9 mouse cellular contexts compared by ENCODE assay signal in genomic region chr1:183072263-183073050, GRCm38 (mm10).
DNase-seq lines count a peak whose midpoint lies in the region; ATAC-seq and TF ChIP-seq lines count a peak whose summit lies in the region.
"Had no signal": no experiment of that assay in that cellular context is flagged by ENCODE, and none has a peak within 500 bp of the region (broad histone marks: within the 10 kb centered on the region; RNA-seq: fewer than 3 reads in every experiment).

No protein-coding gene starts in this region.

- no peaks in the 10 kb centered on the region for H3K36me3 ChIP-seq in heart, embryonic 15.5 days
- H3K36me3 ChIP-seq in stomach, embryonic 15.5 days: no peaks in the 10 kb centered on the region
- no peaks in the 10 kb centered on the region for H3K36me3 ChIP-seq in forebrain, embryonic 15.5 days

- no peak overlapping the region for H3K9ac ChIP-seq in heart, embryonic 15.5 days
- H3K9ac ChIP-seq in stomach, embryonic 15.5 days: no peak overlapping the region
- H3K9ac ChIP-seq in forebrain, embryonic 15.5 days (replicated peaks): no peak overlapping the region

- peak; percentile 79; the same call in 1 of the 2 replicates for ATAC-seq in heart, embryonic 15.5 days (replicated peaks; ENCODE audit: insufficient number of reproducible peaks, insufficient read depth, low FRiP score, low read depth)
- peak; percentile 73 for ATAC-seq in stomach, embryonic 15.5 days (ENCODE audit: insufficient read depth, low FRiP score, low read depth)
- no peak for ATAC-seq in forebrain, embryonic 15.5 days (replicated peaks)

- peak; percentile 42 to 52 for DNase-seq in lung, adult 18-20 months
- no peak for DNase-seq in lung, adult 2 months
- DNase-seq in kidney, postnatal 36 days: peak; percentile 52 to 70
- no peak for DNase-seq in B cell, adult 2 months
- DNase-seq in natural killer cell, adult 2 months (ENCODE audit: low spot score in 2 of 2): no peak
- DNase-seq: cerebellum, adult 18-20 months had no signal

- TF ChIP-seq POLR2A in lung, adult 2 months (IDR thresholded peaks at IDR 0.05; ENCODE audit: borderline replicate concordance, extremely low read depth, low read depth, low read length): no peak

- no peaks in the 10 kb centered on the region for H3K27me3 ChIP-seq in heart, embryonic 15.5 days
- no peaks in the 10 kb centered on the region for H3K27me3 ChIP-seq in stomach, embryonic 15.5 days (replicated peaks)
- H3K27me3 ChIP-seq in forebrain, embryonic 15.5 days: no peaks in the 10 kb centered on the region

- H3K4me1 ChIP-seq in lung, adult 2 months (ENCODE audit: control insufficient read depth, insufficient read depth, low read length): no peaks in the 10 kb centered on the region
- peaks cover 17% of the 10 kb centered on the region for H3K4me1 ChIP-seq in heart, embryonic 15.5 days (replicated peaks)
- H3K4me1 ChIP-seq in stomach, embryonic 15.5 days: peaks cover 9% of the 10 kb centered on the region
- no peaks in the 10 kb centered on the region for H3K4me1 ChIP-seq in forebrain, embryonic 15.5 days

- H3K4me2 ChIP-seq in heart, embryonic 15.5 days: no peak overlapping the region
- H3K4me2 ChIP-seq in stomach, embryonic 15.5 days: no peak overlapping the region
- no peak overlapping the region for H3K4me2 ChIP-seq in forebrain, embryonic 15.5 days (replicated peaks)

- 44% methylated on average over 12 of the region's 12 CpGs for WGBS in lung, adult 2 months
- WGBS in heart, embryonic 15.5 days: 55% methylated on average over 12 of the region's 12 CpGs
- 42% methylated on average over 12 of the region's 12 CpGs for WGBS in stomach, embryonic 15.5 days
- 85% methylated on average over 12 of the region's 12 CpGs for WGBS in forebrain, embryonic 15.5 days

- peak overlapping the region; percentile 31 for H3K27ac ChIP-seq in heart, embryonic 15.5 days
- H3K27ac ChIP-seq in stomach, embryonic 15.5 days: peak overlapping the region; percentile 38
- no peak overlapping the region for H3K27ac ChIP-seq in forebrain, embryonic 15.5 days (replicated peaks)

- no peak overlapping the region for H3K4me3 ChIP-seq in lung, adult 2 months (replicated peaks; ENCODE audit: extremely low read depth, low read depth, low read length)
- no peak overlapping the region for H3K4me3 ChIP-seq in heart, embryonic 15.5 days
- no peak overlapping the region for H3K4me3 ChIP-seq in stomach, embryonic 15.5 days (replicated peaks)
- H3K4me3 ChIP-seq in forebrain, embryonic 15.5 days: no peak overlapping the region

- no peaks in the 10 kb centered on the region for H3K9me3 ChIP-seq in heart, embryonic 15.5 days (replicated peaks)
- H3K9me3 ChIP-seq in stomach, embryonic 15.5 days: no peaks in the 10 kb centered on the region
- H3K9me3 ChIP-seq in forebrain, embryonic 15.5 days: no peaks in the 10 kb centered on the region

- no peak for TF ChIP-seq CTCF in lung, adult 2 months (IDR thresholded peaks at IDR 0.05; ENCODE audit: insufficient read depth, low read length)

Comparison
In these comparisons a context has a peak if more than half of its experiments do, and no peak if none do; other contexts are left out.
1. DNase-seq: peak in lung, adult 18-20 months (2 of 2) and kidney, postnatal 36 days (2 of 2); none in lung, adult 2 months (single experiment), B cell, adult 2 months (0 of 2) and natural killer cell, adult 2 months (0 of 2).